Mouse (Mus musculus) intestine, embryonic 16.5 days (tissue): ENCODE measurements around the gene E130311K13Rik. TPM values are rescaled to one million over a fixed set of nuclear protein-coding genes. Genes with fewer than 3 reads are reported as not detected.

ENCODE experiments used
- ATAC-seq: fragments of 200-750 bp; cut with Nextera tagmentation; 2 replicates; pipeline ENCODE4 v1.8.0; 2017; ENCODE audit warnings: moderate TSS enrichment, moderate library complexity
- H3K27ac ChIP-seq: fragments of 300-500 bp; sonication (generic); 2 replicates; pipeline ENCODE4 v1.5.1; 2014; ENCODE audit warnings: mild to moderate bottlenecking, low read length
- H3K27me3 ChIP-seq: fragments of 300-500 bp; sonication (generic); replicated peaks from 2 replicates; pipeline ENCODE4 v1.6.1; 2014; ENCODE audit warnings: low read length, control low read depth, mixed read lengths; ENCODE audit not compliant: control insufficient read depth, insufficient read depth
- H3K36me3 ChIP-seq: fragments of 300-500 bp; sonication (generic); 2 replicates; pipeline ENCODE4 v1.6.1; 2014; ENCODE audit warnings: low read length, control low read depth; ENCODE audit not compliant: control insufficient read depth, insufficient read depth
- H3K4me1 ChIP-seq: fragments of 300-500 bp; sonication (generic); 2 replicates; pipeline ENCODE4 v1.6.1; 2014; ENCODE audit warnings: low read length, control low read depth, mixed read lengths; ENCODE audit not compliant: control insufficient read depth, insufficient read depth
- H3K4me2 ChIP-seq: fragments of 300-500 bp; sonication (generic); 2 replicates; pipeline ENCODE4 v1.6.1; 2014; ENCODE audit warnings: low read depth, low read length, control low read depth
- H3K4me3 ChIP-seq: fragments of 300-500 bp; sonication (generic); 2 replicates; pipeline ENCODE4 v1.5.1; 2014; ENCODE audit warnings: mild to moderate bottlenecking, low read length
- H3K9ac ChIP-seq: fragments of 300-500 bp; sonication (generic); 2 replicates; pipeline ENCODE4 v1.6.1; 2014; ENCODE audit warnings: low read depth, low read length
- H3K9me3 ChIP-seq: fragments of 300-500 bp; sonication (generic); 2 replicates; pipeline ENCODE4 v1.6.1; 2016; ENCODE audit warnings: low read length, control low read depth; ENCODE audit not compliant: control insufficient read depth
- WGBS: fragments of 180-500 bp; shearing (Covaris S2); extraction: QIAGEN DNeasy Blood & Tissue Kit; methylation state at CpG from one replicate; pipeline ENCODE4 v1.1.7; 2014; 5-methylcytosine and 5-hydroxymethylcytosine counted together
- polyA plus RNA-seq: library from polyadenylated mRNA; unstranded; fragments of >200 nt; fragmentation: Nextera tagmentation; extraction: Ambion mirVana; gene quantifications from 2 replicates; pipeline ENCODE4 v1.2.1, GENCODE M21; 2015

The E130311K13Rik gene
- polyA plus RNA-seq, 1 experiment from 2014 or later: 4.7 TPM

DNA sequence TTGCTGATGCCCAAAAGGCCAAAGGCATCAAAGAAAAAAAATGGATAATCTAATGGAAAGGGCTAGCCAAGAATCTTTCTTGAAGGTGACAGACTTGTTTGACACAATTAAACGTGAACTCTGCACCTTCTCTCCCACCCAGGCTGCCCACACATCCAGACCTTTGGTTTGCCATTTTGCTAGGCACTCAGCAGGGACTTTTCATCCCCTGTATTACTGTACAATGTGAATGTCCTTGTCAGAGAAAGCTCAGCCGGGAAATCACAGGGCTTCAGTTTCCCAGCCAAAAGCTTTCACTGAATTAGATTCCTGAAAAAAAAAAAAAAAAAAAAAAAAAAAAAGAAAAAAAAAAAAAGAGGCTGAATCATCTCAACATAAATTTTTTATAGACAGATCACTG lies 64.2 kb downstream of the E130311K13Rik start:
- H3K4me1 ChIP-seq: no peaks in the 10 kb centered on the region
- H3K27ac ChIP-seq: no peak overlapping the region
- no peak overlapping the region for H3K9ac ChIP-seq
- H3K9me3 ChIP-seq: no peaks in the 10 kb centered on the region
- H3K4me3 ChIP-seq: no peak overlapping the region
- 56% methylated on average over 2 of the region's 2 CpGs for WGBS
- no peaks in the 10 kb centered on the region for H3K27me3 ChIP-seq
- no peak overlapping the region for H3K4me2 ChIP-seq
- no peak for ATAC-seq
- H3K36me3 ChIP-seq: no peaks in the 10 kb centered on the region

Other genes starting within 250 kb of the E130311K13Rik start
- gene Plch1, start 30.0 kb downstream of the E130311K13Rik start, polyA plus RNA-seq: 4.8 and 5.4 TPM in 2 replicates
- gene Slc33a1, start 35.3 kb upstream of the E130311K13Rik start, polyA plus RNA-seq: 27.9 and 30.7 TPM in 2 replicates
- 30.3 and 33.5 TPM in 2 replicates for gene Gmps, start 46.6 kb upstream of the E130311K13Rik start, polyA plus RNA-seq
- 0.05 TPM in 1 of 2 replicates, not detected in the other for gene Vmn2r1, start 152.1 kb upstream of the E130311K13Rik start, polyA plus RNA-seq
- gene Vmn2r2, start 212.5 kb upstream of the E130311K13Rik start, polyA plus RNA-seq: not detected in 2 replicates